33 mouse cellular contexts compared by ENCODE assay signal in the genomic region with DNA sequence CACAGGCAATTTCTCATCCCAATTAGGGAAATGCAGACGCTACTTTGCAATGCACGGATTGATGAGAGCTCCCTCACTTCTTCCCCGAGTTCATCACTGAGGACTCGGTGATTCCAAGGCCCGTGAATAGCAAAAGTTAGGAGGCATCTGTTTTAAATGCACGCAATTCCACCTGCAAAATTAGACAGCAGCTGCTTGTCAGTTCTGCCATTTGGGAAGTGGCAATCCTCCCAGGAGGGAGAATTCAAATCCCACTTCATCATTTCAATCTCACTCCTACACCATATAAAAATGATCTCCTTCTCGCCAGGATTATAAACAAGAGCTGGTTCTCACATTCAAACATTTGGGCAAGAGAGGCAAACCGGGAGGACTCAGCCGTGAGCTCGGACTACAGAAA. TPM values are rescaled to one million over a fixed set of nuclear protein-coding genes. Genes with fewer than 3 reads are reported as not detected.
A peak's percentile ranks its signal among the peaks of the same experiment; 100 is the strongest.
DNase-seq lines count a peak whose midpoint lies in the region; ATAC-seq and TF ChIP-seq lines count a peak whose summit lies in the region.
"Had no signal": no experiment of that assay in that cellular context is flagged by ENCODE, and none has a peak within 500 bp of the region (broad histone marks: within the 10 kb centered on the region; RNA-seq: fewer than 3 reads in every experiment).

No protein-coding gene starts in this region.

- no peak overlapping the region for H3K4me3 ChIP-seq in layer of hippocampus, adult 2 months
- H3K4me3 ChIP-seq: embryonic facial prominence, embryonic 10.5 days; embryonic facial prominence, embryonic 13.5 days; erythroblast, embryonic 14.5 days; forebrain, embryonic 12.5 days; forebrain, embryonic 15.5 days; heart, adult 2 months; heart, embryonic 10.5 days; heart, embryonic 13.5 days had no signal

- no peak overlapping the region for H3K27ac ChIP-seq in layer of hippocampus, adult 2 months
- H3K27ac ChIP-seq: embryonic facial prominence, embryonic 10.5 days; embryonic facial prominence, embryonic 13.5 days; forebrain, embryonic 12.5 days; forebrain, embryonic 15.5 days; heart, adult 2 months; heart, embryonic 10.5 days; heart, embryonic 13.5 days; hindbrain, embryonic 14.5 days; hindbrain, postnatal 0 days had no signal

- ATAC-seq in frontal cortex, adult (ENCODE audit: low TSS enrichment), result peak; percentile 56
- ATAC-seq: forebrain, embryonic 15.5 days; hindbrain, postnatal 0 days; Patski had no signal

- no peak for TF ChIP-seq CTCF in layer of hippocampus, adult 2 months (conservative IDR thresholded peaks at IDR 0.05)

- no peak for DNase-seq in frontal cortex, postnatal 10 days (ENCODE audit: low spot score in 2 of 2)
- peak; percentile 31 to 44 for DNase-seq in layer of hippocampus, adult 2 months (ENCODE audit: low spot score in 2 of 2)
- no peak for DNase-seq in layer of hippocampus, postnatal 25 days (ENCODE audit: extremely low spot score in 1 of 2, low spot score in 1 of 2)
- DNase-seq in layer of hippocampus, postnatal 14 days (ENCODE audit: low spot score in 2 of 2), result peak; percentile 15 to 55
- DNase-seq in kidney, adult 11 months, result no peak
- no peak for DNase-seq in spleen, postnatal 14 days (ENCODE audit: low spot score in 2 of 2)
- DNase-seq: adrenal gland, postnatal 10 days; adrenal gland, postnatal 36 days; B cell, adult 2 months; cerebellum, adult 11-12 months; cerebellum, adult 8-10 months; cerebellum, postnatal 10 days; cerebellum, postnatal 36 days; embryo, embryonic 11 days; gastrocnemius, postnatal 10 days; gastrocnemius, postnatal 36 days; heart, adult 2 months; heart, postnatal 14 days; heart, postnatal 4 days had no signal

RNA-seq across cellular contexts. Expression of gene Zcchc9, which starts 10.1 kb away (rescaled TPM):
- 10 to 100 TPM; 14.1 to 16.0 TPM for total RNA-seq in layer of hippocampus, adult 2 months (2021)
- 10 to 100 TPM; 14.6 to 16.6 TPM for total RNA-seq in layer of hippocampus, postnatal 25 days (2021)
- 10 to 100 TPM; 15.8 to 16.0 TPM for total RNA-seq in layer of hippocampus, postnatal 14 days (2021)

RNA-seq across cellular contexts. Expression of gene Acot12, which starts 56.1 kb away (rescaled TPM):
- total RNA-seq in layer of hippocampus, adult 2 months (2021), result under 1 TPM; 0.49 to 0.61 TPM
- under 1 TPM; 0.14 to 0.17 TPM for total RNA-seq in layer of hippocampus, postnatal 25 days (2021)
- total RNA-seq in layer of hippocampus, postnatal 14 days (2021), result under 1 TPM; 0.23 to 0.55 TPM
- total RNA-seq: G1E; gastrocnemius, adult 18-20 months; gastrocnemius, postnatal 36 days; granulocyte monocyte progenitor cell, adult 5-6 weeks; heart, adult 2 months; heart, postnatal 14 days; heart, postnatal 4 days had no signal

Comparison
In these comparisons a context has a peak if more than half of its experiments do, and no peak if none do; other contexts are left out.
1. DNase-seq: peak in layer of hippocampus, adult 2 months (2 of 2) and layer of hippocampus, postnatal 14 days (2 of 2); none in frontal cortex, postnatal 10 days (0 of 2), layer of hippocampus, postnatal 25 days (0 of 2), kidney, adult 11 months (single experiment) and spleen, postnatal 14 days (0 of 2).